Mouse (Mus musculus): ENCODE data around the gene Il2. TPM values are rescaled to one million over a fixed set of nuclear protein-coding genes. Genes with fewer than 3 reads are reported as not detected.

Il2 gene
- total and polyA plus RNA-seq, 3 experiments, result not detected

- H3K27me3 ChIP-seq (ENCODE audit: insufficient read depth, low read length), result no peaks in the 10 kb centered on the region; the same call in 1 of the 2 replicates
- no peaks in the 10 kb centered on the region for H3K36me3 ChIP-seq (replicated peaks)
- no peak for TF ChIP-seq GATA2 (IDR thresholded peaks at IDR 0.05; ENCODE audit: borderline replicate concordance, low read depth, low read length)
- TF ChIP-seq CTCF (IDR thresholded peaks at IDR 0.05; ENCODE audit: low read depth, low read length), result no peak
- TF ChIP-seq GATA1 (IDR thresholded peaks at IDR 0.05; ENCODE audit: borderline replicate concordance, low read length), result no peak
- TF ChIP-seq TAL1 (conservative IDR thresholded peaks at IDR 0.05; ENCODE audit: low read depth, low read length), result no peak
- no peak for TF ChIP-seq POLR2AphosphoS5 (IDR thresholded peaks at IDR 0.05; ENCODE audit: insufficient replicate concordance, low read depth, low read length)
- H3K4me3 ChIP-seq (ENCODE audit: low read depth, low read length), result no peak overlapping the region
- H3K4me1 ChIP-seq (ENCODE audit: insufficient read depth, low read depth, low read length), result no peaks in the 10 kb centered on the region
- DNase-seq (ENCODE audit: low spot score), result no peak
- H3K9me3 ChIP-seq (replicated peaks), result no peaks in the 10 kb centered on the region
- ATAC-seq (ENCODE audit: extremely low read depth, insufficient number of reproducible peaks, low FRiP score, poor library complexity, severe bottlenecking), result no peak
Measured at GRCm38 (mm10) chr3:37144979-37145378, 19.2 kb upstream of the Il2 start.

GRCm38 (mm10) chr3:37141827-37142226 lies 16.1 kb upstream of the Il2 start:
- ATAC-seq (ENCODE audit: extremely low read depth, insufficient number of reproducible peaks, low FRiP score, poor library complexity, severe bottlenecking), result no peak
- Histone ChIP-seq H3K36me3 (replicated peaks) (no peaks in the 10 kb centered on the region), H3K27me3 (ENCODE audit: insufficient read depth, low read length) (peaks cover 3% of the 10 kb centered on the region; the same call in 1 of the 2 replicates), H3K4me1 (ENCODE audit: insufficient read depth, low read depth, low read length) (no peaks in the 10 kb centered on the region), H3K9me3 (replicated peaks) (no peaks in the 10 kb centered on the region), H3K4me3 (ENCODE audit: low read depth, low read length) (no peak overlapping the region)
- no peak for DNase-seq (ENCODE audit: low spot score)
- TF ChIP-seq CTCF (IDR thresholded peaks at IDR 0.05; ENCODE audit: low read depth, low read length) (no peak), GATA2 (IDR thresholded peaks at IDR 0.05; ENCODE audit: borderline replicate concordance, low read depth, low read length) (no peak), POLR2AphosphoS5 (IDR thresholded peaks at IDR 0.05; ENCODE audit: insufficient replicate concordance, low read depth, low read length) (no peak), TAL1 (conservative IDR thresholded peaks at IDR 0.05; ENCODE audit: low read depth, low read length) (no peak), GATA1 (IDR thresholded peaks at IDR 0.05; ENCODE audit: borderline replicate concordance, low read length) (no peak)

- ATAC-seq (ENCODE audit: extremely low read depth, insufficient number of reproducible peaks, low FRiP score, poor library complexity, severe bottlenecking) (no peak), DNase-seq (ENCODE audit: low spot score) (no peak)
- Histone ChIP-seq H3K27me3 (ENCODE audit: insufficient read depth, low read length) (peaks cover 3% of the 10 kb centered on the region; the same call in 1 of the 2 replicates), H3K9me3 (replicated peaks) (no peaks in the 10 kb centered on the region), H3K36me3 (replicated peaks) (no peaks in the 10 kb centered on the region), H3K4me1 (ENCODE audit: insufficient read depth, low read depth, low read length) (no peaks in the 10 kb centered on the region), H3K4me3 (ENCODE audit: low read depth, low read length) (no peak overlapping the region)
- no peak for TF ChIP-seq POLR2AphosphoS5 (IDR thresholded peaks at IDR 0.05; ENCODE audit: insufficient replicate concordance, low read depth, low read length)
- TF ChIP-seq TAL1 (conservative IDR thresholded peaks at IDR 0.05; ENCODE audit: low read depth, low read length), result no peak
- no peak for TF ChIP-seq GATA2 (IDR thresholded peaks at IDR 0.05; ENCODE audit: borderline replicate concordance, low read depth, low read length)
- TF ChIP-seq GATA1 (IDR thresholded peaks at IDR 0.05; ENCODE audit: borderline replicate concordance, low read length), result no peak
- no peak for TF ChIP-seq CTCF (IDR thresholded peaks at IDR 0.05; ENCODE audit: low read depth, low read length)
Measured at GRCm38 (mm10) chr3:37140168-37140906, 14.6 kb upstream of the Il2 start.

- DNase-seq (ENCODE audit: low spot score) (no peak), ATAC-seq (ENCODE audit: extremely low read depth, insufficient number of reproducible peaks, low FRiP score, poor library complexity, severe bottlenecking) (no peak)
- TF ChIP-seq GATA2 (IDR thresholded peaks at IDR 0.05; ENCODE audit: borderline replicate concordance, low read depth, low read length), result no peak
- TF ChIP-seq POLR2AphosphoS5 (IDR thresholded peaks at IDR 0.05; ENCODE audit: insufficient replicate concordance, low read depth, low read length), result no peak
- no peak for TF ChIP-seq GATA1 (IDR thresholded peaks at IDR 0.05; ENCODE audit: borderline replicate concordance, low read length)
- no peak for TF ChIP-seq TAL1 (conservative IDR thresholded peaks at IDR 0.05; ENCODE audit: low read depth, low read length)
- no peak for TF ChIP-seq CTCF (IDR thresholded peaks at IDR 0.05; ENCODE audit: low read depth, low read length)
Measured at GRCm38 (mm10) chr3:37139192-37139591, 13.4 kb upstream of the Il2 start.

GRCm38 (mm10) chr3:37137231-37137630 lies 11.5 kb upstream of the Il2 start:
- H3K27me3 ChIP-seq (ENCODE audit: insufficient read depth, low read length), result peaks cover 3% of the 10 kb centered on the region; the same call in 1 of the 2 replicates
- ATAC-seq (ENCODE audit: extremely low read depth, insufficient number of reproducible peaks, low FRiP score, poor library complexity, severe bottlenecking) (no peak), DNase-seq (ENCODE audit: low spot score) (no peak)
- H3K4me1 ChIP-seq (ENCODE audit: insufficient read depth, low read depth, low read length), result no peaks in the 10 kb centered on the region
- TF ChIP-seq TAL1 (conservative IDR thresholded peaks at IDR 0.05; ENCODE audit: low read depth, low read length) (no peak), CTCF (IDR thresholded peaks at IDR 0.05; ENCODE audit: low read depth, low read length) (no peak)
- H3K36me3 ChIP-seq (replicated peaks), result no peaks in the 10 kb centered on the region
- no peak overlapping the region for H3K4me3 ChIP-seq (ENCODE audit: low read depth, low read length)
- H3K9me3 ChIP-seq (replicated peaks), result no peaks in the 10 kb centered on the region

More at GRCm38 (mm10) chr3:37139192-37139591, 13.4 kb upstream of the Il2 start:
- Histone ChIP-seq H3K9me3 (replicated peaks) (no peaks in the 10 kb centered on the region), H3K36me3 (replicated peaks) (no peaks in the 10 kb centered on the region), H3K4me3 (ENCODE audit: low read depth, low read length) (no peak overlapping the region), H3K4me1 (ENCODE audit: insufficient read depth, low read depth, low read length) (no peaks in the 10 kb centered on the region), H3K27me3 (ENCODE audit: insufficient read depth, low read length) (peaks cover 3% of the 10 kb centered on the region; the same call in 1 of the 2 replicates)

GRCm38 (mm10) chr3:37129063-37129462 lies 3.3 kb upstream of the Il2 start:
- H3K4me3 ChIP-seq (ENCODE audit: low read depth, low read length), result no peak overlapping the region
- ATAC-seq (ENCODE audit: extremely low read depth, insufficient number of reproducible peaks, low FRiP score, poor library complexity, severe bottlenecking), result no peak
- H3K4me1 ChIP-seq (ENCODE audit: insufficient read depth, low read depth, low read length), result no peaks in the 10 kb centered on the region
- no peaks in the 10 kb centered on the region for H3K9me3 ChIP-seq (replicated peaks)
- peaks cover 8% of the 10 kb centered on the region for H3K27me3 ChIP-seq (ENCODE audit: insufficient read depth, low read length)
- H3K36me3 ChIP-seq (replicated peaks), result no peaks in the 10 kb centered on the region
- TF ChIP-seq POLR2AphosphoS5 (IDR thresholded peaks at IDR 0.05; ENCODE audit: insufficient replicate concordance, low read depth, low read length), result no peak
- no peak for TF ChIP-seq TAL1 (conservative IDR thresholded peaks at IDR 0.05; ENCODE audit: low read depth, low read length)
- no peak for TF ChIP-seq CTCF (IDR thresholded peaks at IDR 0.05; ENCODE audit: low read depth, low read length)
- no peak for TF ChIP-seq GATA2 (IDR thresholded peaks at IDR 0.05; ENCODE audit: borderline replicate concordance, low read depth, low read length)
- no peak for TF ChIP-seq GATA1 (IDR thresholded peaks at IDR 0.05; ENCODE audit: borderline replicate concordance, low read length)
- DNase-seq (ENCODE audit: low spot score), result no peak

Measured in G1E (cell line).